Mouse (Mus musculus) G1E (cell line): ENCODE data around the gene Zfpl1.

Experiments used
- CTCF ChIP-seq: IDR thresholded peaks from 2 replicates; pipeline ENCODE4 v1.5.1; 2012; ENCODE audit warnings: low read depth, low read length, inconsistent platforms, mixed read lengths
- GATA1 ChIP-seq: IDR thresholded peaks from 2 replicates; pipeline ENCODE4 v1.6.1; 2012; ENCODE audit warnings: borderline replicate concordance, low read length, inconsistent platforms, mixed read lengths
- GATA2 ChIP-seq: IDR thresholded peaks from 2 replicates; pipeline ENCODE4 v1.6.1; 2012; ENCODE audit warnings: low read depth, low read length, inconsistent platforms, borderline replicate concordance
- POLR2AphosphoS5 ChIP-seq: IDR thresholded peaks from 2 replicates; pipeline ENCODE4 v1.6.1; 2012; ENCODE audit warnings: low read depth, low read length, inconsistent platforms; ENCODE audit not compliant: insufficient replicate concordance
- TAL1 ChIP-seq: conservative IDR thresholded peaks from 2 replicates; pipeline ENCODE4 v1.6.1; 2012; ENCODE audit warnings: low read depth, low read length, inconsistent platforms, mixed read lengths

- TF ChIP-seq CTCF (no peak), GATA1 (no peak), TAL1 (peak; percentile 30; the same call in 1 of the 2 replicates), POLR2AphosphoS5 (no peak), GATA2 (no peak)
These were observed 47.5 kb upstream of the Zfpl1 start for GRCm38 (mm10) chr19:6132171-6132827.
